Mouse (Mus musculus) T-cell, adult 66 days (primary cell): ENCODE measurements around the gene Ndufb3. TPM values are rescaled to one million over a fixed set of nuclear protein-coding genes. Genes with fewer than 3 reads are reported as not detected.

ENCODE experiments used
- total RNA-seq, 2 experiments: library from RNA; stranded (reverse); gene quantifications; 3 replicates in 1 of 2; 4 replicates in 1 of 2; pipeline ENCODE4 v1.2.4; 2023

The Ndufb3 gene
- total RNA-seq: 10 to 100 TPM; 35.4 to 46.4 TPM

DNA sequence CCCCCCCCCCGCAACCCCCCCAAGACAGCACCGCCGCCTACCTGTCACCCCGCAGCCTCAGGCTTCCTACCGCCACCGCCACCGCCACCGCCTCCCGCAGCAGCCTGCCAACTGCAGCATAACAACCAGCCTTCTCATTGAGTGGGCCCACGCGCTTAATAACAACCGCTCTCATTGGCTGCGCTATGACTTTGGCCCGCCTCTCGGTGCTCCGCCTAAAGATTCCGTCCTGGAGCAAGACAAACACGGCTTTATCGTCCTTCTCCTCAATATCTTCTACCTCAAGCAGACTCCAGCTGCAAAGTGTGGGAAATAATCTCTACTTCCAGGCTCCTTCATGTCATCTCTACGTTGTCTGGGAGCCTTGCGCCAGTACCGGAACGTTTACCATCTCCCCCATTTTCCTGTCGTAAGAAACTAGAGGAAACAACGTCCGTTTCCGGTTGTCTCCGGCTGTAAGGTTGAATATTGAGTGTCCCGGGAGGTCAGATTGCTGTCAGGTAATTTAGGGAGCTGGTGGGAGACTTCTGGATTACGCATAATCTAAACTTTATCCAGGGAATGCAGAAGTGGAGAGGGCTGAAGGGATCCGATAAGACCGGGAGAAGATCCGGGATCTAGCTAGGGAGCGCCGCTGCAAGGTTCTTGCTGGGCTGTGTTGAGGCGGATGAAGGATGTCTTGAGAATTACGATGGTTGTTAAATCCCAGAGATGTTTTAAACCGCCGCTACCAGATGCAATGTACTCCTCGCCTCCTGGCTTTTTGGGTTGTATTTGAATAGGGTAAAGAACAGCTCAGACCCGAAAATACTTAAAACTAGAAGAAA lies at the start of gene Ndufb3, which contains the start of gene Fam126b:
Gene Ndufb3, plus strand, starts transcription at position 214 of the 827 bp plus-strand sequence.
Gene Fam126b, minus strand, starts transcription at position 153 of the 827 bp plus-strand sequence.

Other genes with a start within 250 kb of the Ndufb3 start
- 100 to 1,000 TPM; 174 to 176 TPM for gene Bzw1, start 193.5 kb upstream of the Ndufb3 start, total RNA-seq
- 1,000 to 10,000 TPM; 1,400 to 1,605 TPM for gene Clk1, start 162.3 kb upstream of the Ndufb3 start, total RNA-seq
- 10 to 100 TPM; 35.8 to 49.2 TPM for gene Nif3l1, start 141.2 kb upstream of the Ndufb3 start, total RNA-seq
- gene Ppil3, start 140.9 kb upstream of the Ndufb3 start, total RNA-seq: 10 to 100 TPM; 37.3 to 43.5 TPM
- gene Orc2, start 81.3 kb upstream of the Ndufb3 start, total RNA-seq: 10 to 100 TPM; 22.9 to 27.1 TPM
- gene Fam126b, start 61 bp upstream of the Ndufb3 start, total RNA-seq: 10 to 100 TPM; 13.4 to 24.7 TPM
- not detected for gene Als2cr12, start 109.6 kb downstream of the Ndufb3 start, total RNA-seq
- gene Cflar, start 125.1 kb downstream of the Ndufb3 start, total RNA-seq: 100 to 1,000 TPM; 182 to 199 TPM
- 100 to 1,000 TPM; 111 to 114 TPM for gene Casp8, start 209.0 kb downstream of the Ndufb3 start, total RNA-seq